Mouse (Mus musculus): Measurements from ENCODE around the gene Rhbdf2. TPM values are rescaled to one million over a fixed set of nuclear protein-coding genes. Genes with fewer than 3 reads are reported as not detected.

Rhbdf2 gene
- polyA plus RNA-seq, 1 experiment from 2014 or later, result 4.3 TPM

DNA sequence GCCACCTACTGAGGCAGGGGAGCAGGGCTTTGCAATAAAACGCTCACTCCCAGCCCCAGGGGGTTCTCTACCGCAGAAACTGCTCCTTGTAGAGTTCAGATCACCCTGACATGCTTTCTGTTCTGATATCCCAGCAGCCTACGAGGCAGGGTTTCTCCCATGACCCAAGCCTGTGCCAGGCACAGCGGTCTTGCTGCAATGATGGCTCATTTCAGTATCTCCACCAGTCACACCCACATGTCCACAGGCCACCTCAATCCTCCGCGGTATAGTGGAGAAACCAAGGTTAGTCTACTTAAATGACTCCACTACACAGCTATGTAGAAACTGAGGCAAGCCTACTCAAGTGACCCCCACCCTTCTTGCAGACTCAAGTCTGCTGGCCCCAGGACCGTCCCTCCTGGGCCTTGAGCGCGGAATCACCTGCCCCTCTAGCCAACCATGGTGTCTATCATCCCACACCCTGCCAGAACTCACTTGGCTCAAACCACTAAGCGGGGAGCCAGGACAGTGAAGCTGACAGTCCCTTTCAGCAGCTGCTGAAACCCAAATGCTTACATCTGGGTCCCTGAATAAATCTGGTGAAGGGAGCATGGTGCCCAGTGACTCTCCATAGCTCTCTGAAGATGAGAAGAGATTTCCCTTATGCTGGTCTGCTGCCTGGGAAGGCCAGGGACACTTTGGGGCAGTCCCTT, 6.1 kb downstream of the Rhbdf2 start:
- Histone ChIP-seq H3K4me1 (peaks cover 46% of the 10 kb centered on the region), H3K27ac (no peak overlapping the region), H3K4me3 (no peak overlapping the region), H3K4me2 (no peak overlapping the region), H3K36me3 (no peaks in the 10 kb centered on the region), H3K9me3 (no peaks in the 10 kb centered on the region), H3K27me3 (peaks cover 14% of the 10 kb centered on the region; the same call in 1 of the 2 replicates), H3K9ac (0 out of 2 replicates have a peak overlapping the region, but pooled peaks have one; percentile 21)
- 72% methylated on average over 10 of the region's 10 CpGs for WGBS
- no peak for ATAC-seq (ENCODE audit: insufficient number of reproducible peaks, insufficient read depth, low FRiP score, low TSS enrichment, low read depth)

DNA sequence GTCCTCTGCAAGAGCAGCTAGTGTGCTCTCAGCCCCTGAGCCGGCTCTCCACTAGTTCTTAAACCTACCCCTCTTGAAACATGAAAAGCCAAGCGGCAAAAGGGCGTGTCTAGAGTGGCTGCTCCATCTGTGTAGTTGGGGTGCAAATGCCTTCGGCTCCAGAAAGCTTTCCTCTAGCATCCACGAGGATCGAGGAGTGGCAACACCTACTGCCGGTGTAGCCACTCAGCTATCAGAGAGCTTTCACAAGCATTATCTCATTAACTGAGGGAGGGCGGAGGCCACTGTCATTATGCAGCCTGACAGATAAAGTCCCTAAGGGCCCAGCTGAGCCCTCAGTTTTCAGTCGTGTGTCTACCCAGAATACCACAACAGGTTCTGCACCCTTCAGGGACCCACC, 6.7 kb downstream of the Rhbdf2 start:
- H3K9me3 ChIP-seq, result no peaks in the 10 kb centered on the region
- ATAC-seq (ENCODE audit: insufficient number of reproducible peaks, insufficient read depth, low FRiP score, low TSS enrichment, low read depth), result no peak
- no peaks in the 10 kb centered on the region for H3K36me3 ChIP-seq
- H3K4me1 ChIP-seq, result peaks cover 47% of the 10 kb centered on the region
- no peak overlapping the region for H3K4me2 ChIP-seq
- H3K27me3 ChIP-seq, result peaks cover 13% of the 10 kb centered on the region; the same call in 1 of the 2 replicates
- no peak overlapping the region for H3K9ac ChIP-seq
- H3K27ac ChIP-seq, result no peak overlapping the region
- no peak overlapping the region for H3K4me3 ChIP-seq
- 43% methylated on average over 9 of the region's 9 CpGs for WGBS

DNA sequence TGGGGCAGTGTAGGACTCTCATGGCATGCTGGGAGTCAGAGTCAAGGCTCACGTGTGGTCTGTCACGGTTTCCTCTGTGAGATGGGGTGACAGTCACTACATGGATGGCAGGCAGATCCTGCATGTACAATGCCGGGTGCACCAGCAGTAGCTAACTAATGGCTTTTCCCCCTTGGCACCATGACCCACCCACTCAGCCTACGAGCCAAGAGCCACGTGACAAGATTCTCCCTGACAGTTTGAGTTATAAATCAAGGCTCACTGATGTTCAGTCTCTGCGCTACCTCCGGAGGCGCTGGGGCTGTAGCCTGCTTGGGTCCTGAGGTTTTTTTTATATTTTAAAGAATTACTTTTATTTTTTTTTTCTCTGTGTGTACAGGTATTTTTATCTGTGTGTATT, 7.3 kb downstream of the Rhbdf2 start:
- Histone ChIP-seq H3K27ac (no peak overlapping the region), H3K4me1 (peaks cover 44% of the 10 kb centered on the region), H3K9ac (no peak overlapping the region), H3K36me3 (no peaks in the 10 kb centered on the region), H3K4me2 (no peak overlapping the region), H3K9me3 (no peaks in the 10 kb centered on the region), H3K27me3 (peaks cover 8% of the 10 kb centered on the region; the same call in 1 of the 2 replicates), H3K4me3 (no peak overlapping the region)
- whole genome bisulfite sequencing, result 80% methylated on average over 8 of the region's 8 CpGs
- no peak for ATAC-seq (ENCODE audit: insufficient number of reproducible peaks, insufficient read depth, low FRiP score, low TSS enrichment, low read depth)

DNA sequence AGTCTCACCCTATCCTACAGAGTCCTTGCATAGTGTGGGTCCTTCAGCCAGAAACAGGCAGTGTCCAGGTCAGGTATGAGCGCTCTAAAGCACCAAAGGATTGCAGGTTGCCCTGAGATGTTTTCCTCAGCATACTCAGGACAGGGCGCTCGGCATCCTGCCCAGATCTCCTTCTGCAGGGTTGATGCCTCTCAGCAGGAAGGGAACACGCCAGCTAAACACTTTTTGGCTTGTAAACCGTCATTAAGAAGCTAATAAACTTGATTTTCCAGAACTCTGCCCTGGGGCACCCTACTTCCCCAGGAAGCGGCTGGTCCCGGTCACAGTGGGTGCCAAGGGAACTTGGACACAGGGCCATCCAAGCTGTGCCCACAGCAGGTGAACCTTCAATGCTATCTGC, 7.7 kb downstream of the Rhbdf2 start:
- ATAC-seq (ENCODE audit: insufficient number of reproducible peaks, insufficient read depth, low FRiP score, low TSS enrichment, low read depth), result no peak
- H3K27me3 ChIP-seq, result peaks cover 5% of the 10 kb centered on the region; the same call in 1 of the 2 replicates
- H3K4me1 ChIP-seq, result peaks cover 42% of the 10 kb centered on the region
- H3K27ac ChIP-seq, result no peak overlapping the region
- no peaks in the 10 kb centered on the region for H3K36me3 ChIP-seq
- H3K4me3 ChIP-seq, result no peak overlapping the region
- WGBS, result 77% methylated on average over 7 of the region's 7 CpGs
- H3K9me3 ChIP-seq, result no peaks in the 10 kb centered on the region
- H3K4me2 ChIP-seq, result no peak overlapping the region
- no peak overlapping the region for H3K9ac ChIP-seq

DNA sequence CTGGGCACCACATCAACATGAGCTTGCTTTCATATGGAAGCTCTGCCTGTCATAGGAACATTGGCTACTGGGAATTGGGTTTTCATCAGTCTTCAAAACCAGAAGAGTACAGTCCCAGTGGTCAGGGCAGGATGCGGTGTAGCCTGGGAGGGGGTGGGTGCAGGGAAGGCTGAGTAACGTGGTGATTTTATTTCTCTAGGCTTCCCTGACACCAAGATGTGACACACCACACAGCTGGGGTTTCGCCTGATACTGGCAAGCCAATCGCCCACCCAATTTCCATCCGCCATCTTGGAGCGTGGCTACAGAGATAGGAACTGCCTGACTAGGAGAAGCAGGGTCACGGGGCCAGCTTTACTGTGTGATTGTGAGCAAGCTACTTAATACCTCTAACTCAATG, 8.2 kb downstream of the Rhbdf2 start:
- no peak overlapping the region for H3K4me3 ChIP-seq
- H3K27me3 ChIP-seq, result peaks cover 5% of the 10 kb centered on the region; the same call in 1 of the 2 replicates
- no peak overlapping the region for H3K4me2 ChIP-seq
- H3K4me1 ChIP-seq, result peaks cover 42% of the 10 kb centered on the region
- ATAC-seq (ENCODE audit: insufficient number of reproducible peaks, insufficient read depth, low FRiP score, low TSS enrichment, low read depth), result no peak
- 86% methylated on average over 7 of the region's 7 CpGs for WGBS
- H3K36me3 ChIP-seq, result no peaks in the 10 kb centered on the region
- H3K27ac ChIP-seq, result no peak overlapping the region
- H3K9me3 ChIP-seq, result no peaks in the 10 kb centered on the region
- no peak overlapping the region for H3K9ac ChIP-seq

DNA sequence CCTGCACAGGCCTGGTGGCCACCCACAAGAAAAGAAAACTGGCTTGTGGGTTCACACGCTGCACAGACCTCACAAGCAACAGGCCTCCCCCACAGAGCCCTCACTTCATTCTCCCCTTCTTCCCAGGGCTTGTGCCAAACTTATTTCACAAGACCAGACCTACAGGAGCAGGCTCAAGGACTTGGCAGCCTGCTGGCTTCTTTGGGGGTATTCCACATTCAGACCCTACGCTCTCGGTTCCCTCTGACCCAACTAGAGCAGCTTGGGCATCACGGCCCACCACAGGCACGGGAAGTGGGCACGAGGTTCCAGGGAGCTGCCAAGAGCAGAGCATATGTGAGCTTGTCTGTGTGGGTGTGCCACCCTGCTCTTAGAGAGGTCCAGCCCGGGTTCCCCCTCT, 9.2 kb downstream of the Rhbdf2 start:
- Histone ChIP-seq H3K4me2 (no peak overlapping the region), H3K9me3 (no peaks in the 10 kb centered on the region), H3K27ac (no peak overlapping the region), H3K4me3 (no peak overlapping the region), H3K4me1 (peaks cover 35% of the 10 kb centered on the region), H3K36me3 (no peaks in the 10 kb centered on the region), H3K9ac (peak overlapping the region; percentile 27; the same call in 1 of the 2 replicates), H3K27me3 (no peaks in the 10 kb centered on the region)
- WGBS, result 87% methylated on average over 7 of the region's 7 CpGs
- no peak for ATAC-seq (ENCODE audit: insufficient number of reproducible peaks, insufficient read depth, low FRiP score, low TSS enrichment, low read depth)

DNA sequence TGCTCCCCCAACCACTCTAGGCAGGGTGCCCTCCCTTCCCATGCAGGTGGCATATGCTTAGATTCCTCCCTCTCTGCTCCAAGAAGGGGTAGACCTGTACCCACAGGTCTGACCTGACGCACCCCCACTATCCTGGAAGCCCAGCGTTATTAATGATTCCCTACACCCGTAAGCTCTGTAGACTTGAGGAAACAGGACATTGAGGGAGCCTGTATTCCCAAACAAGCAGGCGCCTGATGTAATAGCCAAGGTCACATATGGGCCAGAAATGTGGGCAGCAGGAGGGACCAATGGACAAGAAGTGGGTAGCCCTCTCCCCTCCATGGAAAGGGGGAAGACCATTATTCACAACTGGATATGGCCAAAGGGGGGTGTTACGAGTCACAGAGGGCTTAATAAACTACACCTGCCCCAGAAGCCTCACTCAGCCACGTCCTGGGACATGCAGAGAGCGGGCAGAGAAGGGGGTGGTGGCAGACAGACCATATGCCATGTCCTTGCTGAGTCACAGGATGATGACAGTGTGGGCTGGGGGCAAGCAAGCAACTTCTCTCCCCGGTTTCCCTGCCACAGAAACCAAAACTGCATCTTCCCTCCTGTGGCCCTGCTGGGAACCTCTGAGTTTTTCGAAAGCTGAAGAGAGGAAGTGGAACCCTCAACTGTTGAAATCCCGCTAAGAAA, 10.2 kb downstream of the Rhbdf2 start:
- no peaks in the 10 kb centered on the region for H3K27me3 ChIP-seq
- H3K4me1 ChIP-seq, result peaks cover 31% of the 10 kb centered on the region
- H3K36me3 ChIP-seq, result no peaks in the 10 kb centered on the region
- H3K9ac ChIP-seq, result no peak overlapping the region
- WGBS, result 66% methylated on average over 10 of the region's 10 CpGs
- H3K27ac ChIP-seq, result no peak overlapping the region
- no peaks in the 10 kb centered on the region for H3K9me3 ChIP-seq
- no peak overlapping the region for H3K4me3 ChIP-seq
- no peak overlapping the region for H3K4me2 ChIP-seq
- no peak for ATAC-seq (ENCODE audit: insufficient number of reproducible peaks, insufficient read depth, low FRiP score, low TSS enrichment, low read depth)

DNA sequence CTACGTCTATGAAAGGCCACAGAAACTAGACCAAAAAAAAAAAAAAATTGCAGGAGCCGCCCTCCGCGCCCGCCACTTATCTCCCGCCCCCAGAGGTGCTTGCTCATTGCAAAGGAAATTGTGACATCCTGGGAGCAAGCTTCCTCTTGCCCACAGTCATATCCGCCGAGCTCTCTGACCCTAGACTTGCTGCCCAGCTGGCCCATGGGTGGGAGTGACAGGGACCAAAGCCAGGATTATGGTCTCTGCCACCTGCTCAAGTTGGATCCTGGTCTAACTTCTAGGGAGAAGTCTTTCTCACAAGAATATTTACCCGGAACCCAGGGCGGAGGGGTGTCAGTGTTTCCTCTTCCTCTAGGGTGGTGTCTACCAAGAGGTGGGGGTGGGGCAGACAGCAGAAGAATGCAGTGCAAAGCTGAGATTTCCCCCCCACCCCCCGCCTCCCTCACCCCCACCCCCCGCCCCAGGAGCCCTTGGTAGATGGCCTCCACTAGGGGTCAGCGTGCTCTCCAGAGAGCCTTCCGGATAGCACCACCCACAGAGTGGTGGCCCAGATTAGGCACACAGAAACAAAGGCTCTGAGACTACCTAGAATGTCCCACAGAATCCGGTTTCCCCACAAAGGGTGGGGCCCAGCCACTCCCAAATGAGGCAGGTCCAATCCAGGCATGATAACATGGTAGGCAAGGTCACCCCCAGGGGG, 10.9 kb downstream of the Rhbdf2 start:
- WGBS, result 52% methylated on average over 15 of the region's 15 CpGs
- no peak for ATAC-seq (ENCODE audit: insufficient number of reproducible peaks, insufficient read depth, low FRiP score, low TSS enrichment, low read depth)

DNA sequence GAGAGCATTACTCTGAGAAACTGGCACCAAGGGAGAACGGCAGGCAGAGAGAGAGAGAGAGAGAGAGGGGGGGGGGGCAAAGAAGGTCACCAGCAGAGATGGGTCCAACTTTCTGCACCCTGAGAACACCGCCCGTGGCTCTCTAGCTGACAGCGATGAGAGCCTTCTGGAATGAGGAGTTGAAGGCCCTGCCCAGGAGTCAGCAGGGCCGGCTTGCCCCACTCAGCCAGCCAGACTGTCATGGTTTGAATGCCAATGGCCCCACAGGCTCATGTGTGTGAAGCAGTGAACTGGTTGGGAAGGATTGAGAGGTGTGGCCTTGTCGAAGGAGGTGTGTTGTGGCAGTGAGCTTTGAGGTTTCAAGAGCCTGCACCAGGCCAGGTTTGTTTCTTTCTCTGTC, 13.6 kb downstream of the Rhbdf2 start:
- Histone ChIP-seq H3K4me2 (no peak overlapping the region), H3K27me3 (no peaks in the 10 kb centered on the region), H3K27ac (no peak overlapping the region), H3K9me3 (no peaks in the 10 kb centered on the region), H3K9ac (no peak overlapping the region), H3K36me3 (no peaks in the 10 kb centered on the region), H3K4me3 (no peak overlapping the region), H3K4me1 (peaks cover 8% of the 10 kb centered on the region; the same call in 1 of the 2 replicates)
- 92% methylated on average over 6 of the region's 6 CpGs for whole genome bisulfite sequencing
- no peak for ATAC-seq (ENCODE audit: insufficient number of reproducible peaks, insufficient read depth, low FRiP score, low TSS enrichment, low read depth)

More for the DNA sequence above, 10.9 kb downstream of the Rhbdf2 start:
- no peaks in the 10 kb centered on the region for H3K27me3 ChIP-seq
- H3K36me3 ChIP-seq, result no peaks in the 10 kb centered on the region
- H3K9me3 ChIP-seq, result no peaks in the 10 kb centered on the region
- H3K4me1 ChIP-seq, result peaks cover 24% of the 10 kb centered on the region
- H3K4me2 ChIP-seq, result no peak overlapping the region
- no peak overlapping the region for H3K27ac ChIP-seq
- no peak overlapping the region for H3K9ac ChIP-seq
- no peak overlapping the region for H3K4me3 ChIP-seq

DNA sequence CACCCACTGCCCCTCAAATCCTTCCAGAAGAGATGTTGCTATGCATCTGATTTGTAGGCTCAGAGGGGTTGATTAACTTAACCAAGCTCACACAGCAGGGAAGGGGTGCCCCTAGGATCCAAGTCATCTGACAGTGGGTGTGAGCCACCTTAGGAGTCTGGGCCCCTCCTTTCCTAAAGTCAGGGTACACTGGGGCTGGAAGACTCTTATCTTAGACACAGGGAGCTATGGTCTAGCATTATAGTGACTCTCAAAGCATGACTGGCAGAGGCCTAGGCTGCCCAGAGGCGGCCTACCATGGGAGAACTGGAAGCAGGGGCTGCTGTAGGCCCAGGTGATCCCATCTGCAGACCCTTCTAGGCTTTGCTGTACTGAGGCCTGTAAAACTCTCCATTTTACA, 14.3 kb downstream of the Rhbdf2 start:
- H3K4me1 ChIP-seq, result peaks cover 8% of the 10 kb centered on the region; the same call in 1 of the 2 replicates
- no peak for ATAC-seq (ENCODE audit: insufficient number of reproducible peaks, insufficient read depth, low FRiP score, low TSS enrichment, low read depth)
- no peaks in the 10 kb centered on the region for H3K36me3 ChIP-seq
- H3K27ac ChIP-seq, result no peak overlapping the region
- WGBS, result 90% methylated on average over 1 of the region's 1 CpGs
- no peak overlapping the region for H3K4me2 ChIP-seq
- no peak overlapping the region for H3K9ac ChIP-seq
- no peaks in the 10 kb centered on the region for H3K27me3 ChIP-seq
- H3K9me3 ChIP-seq, result no peaks in the 10 kb centered on the region
- H3K4me3 ChIP-seq, result no peak overlapping the region

DNA sequence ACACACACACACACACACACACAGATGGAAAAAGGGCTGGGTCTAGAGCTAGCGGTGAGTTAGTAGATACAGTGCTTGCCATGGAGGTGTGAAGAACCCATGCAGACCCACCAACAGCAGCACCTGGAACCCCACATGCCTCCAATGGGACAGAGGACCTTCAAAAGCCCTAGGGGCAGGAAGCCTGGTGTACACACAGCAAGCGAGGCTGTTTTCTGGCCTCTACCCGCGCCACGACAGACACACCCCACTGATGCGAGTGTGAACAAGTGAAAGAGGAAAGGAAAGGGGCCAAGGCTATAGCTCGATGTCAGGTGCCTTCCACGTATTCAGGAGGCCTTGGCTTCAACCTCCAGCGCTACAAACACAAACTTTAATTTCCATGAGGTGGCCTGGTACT, 14.9 kb downstream of the Rhbdf2 start:
- no peak for ATAC-seq (ENCODE audit: insufficient number of reproducible peaks, insufficient read depth, low FRiP score, low TSS enrichment, low read depth)
- 0 out of 2 replicates have a peak, but pooled peaks cover 1% of the 10 kb centered on the region for H3K36me3 ChIP-seq
- no peak overlapping the region for H3K4me3 ChIP-seq
- no peaks in the 10 kb centered on the region for H3K9me3 ChIP-seq
- peaks cover 8% of the 10 kb centered on the region; the same call in 1 of the 2 replicates for H3K4me1 ChIP-seq
- no peaks in the 10 kb centered on the region for H3K27me3 ChIP-seq
- H3K4me2 ChIP-seq, result no peak overlapping the region
- 86% methylated on average over 9 of the region's 9 CpGs for WGBS
- H3K9ac ChIP-seq, result no peak overlapping the region
- H3K27ac ChIP-seq, result no peak overlapping the region
